Mouse (Mus musculus) kidney, postnatal 10 days (tissue): Measurements from ENCODE around the gene Fli1.

Source experiments
- DNase-seq: peaks from one replicate; pipeline ENCODE4 v3.0.0; 2021; ENCODE audit warnings: mixed read lengths

Fli1 gene

DNA sequence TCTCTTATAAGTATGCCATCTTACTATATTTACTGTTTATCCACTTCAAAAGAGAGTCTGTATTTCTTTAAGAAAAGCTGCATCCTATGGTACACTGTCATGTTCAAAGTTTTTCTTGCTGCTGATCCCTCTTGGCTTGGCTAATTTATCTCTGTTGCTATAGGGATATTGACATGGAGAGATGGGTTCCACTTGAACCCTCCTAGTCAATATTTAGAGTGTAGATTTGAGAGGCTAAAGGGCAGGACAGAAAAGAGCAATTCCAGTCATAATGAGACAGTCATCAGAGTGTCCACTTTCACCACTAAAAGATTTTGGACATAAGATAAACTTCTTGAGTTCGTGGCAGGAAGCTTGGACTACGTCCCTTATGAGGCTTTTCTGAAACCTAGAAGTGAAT, 142.4 kb downstream of the Fli1 start:
- no peak for DNase-seq

DNA sequence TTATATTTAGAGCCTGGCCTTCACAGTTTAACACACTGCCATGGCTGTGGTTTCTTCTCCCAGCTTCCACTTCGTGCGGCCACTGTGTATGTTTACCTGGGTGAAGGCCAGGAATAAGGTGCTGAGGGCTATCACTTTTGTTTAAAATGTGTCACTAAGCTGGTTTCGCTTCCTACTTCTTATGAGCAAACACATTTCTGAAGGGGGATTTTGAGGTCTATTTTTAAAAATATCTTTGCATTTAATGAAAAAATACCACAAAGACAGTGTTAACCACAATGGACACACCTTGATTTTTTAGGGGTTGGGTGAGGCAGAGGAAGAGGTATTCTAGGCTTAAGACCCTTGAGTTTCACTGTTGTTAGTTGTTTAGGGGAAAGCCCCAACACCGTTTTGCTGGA, 147.9 kb downstream of the Fli1 start:
- DNase-seq = no peak

DNA sequence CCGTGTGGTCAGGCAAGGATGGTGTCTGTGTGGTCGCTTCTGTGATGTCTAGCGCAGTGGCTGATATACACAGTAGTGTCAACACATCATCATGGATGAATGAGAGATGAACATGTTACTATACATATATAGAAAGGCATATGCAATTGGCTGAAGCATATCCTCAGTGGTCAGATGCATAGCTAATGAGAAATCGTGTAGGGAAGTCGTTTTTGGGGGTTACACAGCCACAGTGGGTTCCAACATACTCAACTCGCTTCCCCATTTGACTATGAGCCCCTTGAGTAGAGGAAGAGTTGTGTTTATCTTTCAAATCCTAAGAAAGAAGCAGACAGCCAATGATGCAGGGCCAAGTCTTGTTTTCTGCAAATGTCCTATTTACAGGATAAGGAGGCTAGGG, 149.9 kb downstream of the Fli1 start:
- no peak for DNase-seq

DNA sequence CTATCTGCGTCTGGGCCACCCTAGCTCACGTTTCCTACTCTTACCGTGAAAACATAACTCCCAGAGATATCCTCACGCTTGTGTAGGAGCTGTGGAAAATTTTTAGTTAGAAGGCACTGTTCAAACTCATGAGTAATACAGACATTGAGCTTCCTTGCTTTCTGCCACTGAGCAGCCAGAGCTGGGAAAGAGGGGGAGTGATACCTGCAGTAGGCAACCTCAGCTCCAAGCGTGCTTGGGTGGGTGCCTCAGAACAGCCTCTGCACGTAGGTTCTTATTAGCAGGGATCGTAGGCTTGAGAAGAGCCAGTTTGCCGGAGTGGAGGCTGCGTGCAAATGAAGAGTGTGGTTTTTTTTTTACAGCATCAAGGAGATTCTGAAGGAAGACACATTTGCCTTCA, 151.0 kb downstream of the Fli1 start:
- DNase-seq = no peak

GRCm38 (mm10) chr9:32391092-32391491, 151.6 kb downstream of the Fli1 start:
- no peak for DNase-seq

DNA sequence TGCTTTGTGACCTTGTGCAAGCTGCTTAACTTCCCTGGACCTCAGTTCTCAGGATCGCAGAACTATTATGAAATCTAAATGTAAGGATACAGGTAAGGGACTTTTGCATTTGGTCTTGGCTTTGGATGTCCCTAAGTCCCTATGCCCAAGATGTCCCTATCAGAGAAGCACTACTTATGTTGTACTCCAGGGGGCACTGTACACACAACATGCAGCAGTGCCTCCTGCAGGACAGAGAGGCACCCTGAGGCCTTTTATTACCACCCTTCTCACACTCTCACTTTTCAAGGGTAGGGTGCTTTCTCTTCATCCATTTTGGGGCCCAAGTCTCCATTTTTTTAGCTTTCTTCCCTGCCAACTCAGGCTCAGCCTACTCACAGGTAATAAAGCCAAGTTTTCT, 154.5 kb downstream of the Fli1 start:
- no peak for DNase-seq

DNA sequence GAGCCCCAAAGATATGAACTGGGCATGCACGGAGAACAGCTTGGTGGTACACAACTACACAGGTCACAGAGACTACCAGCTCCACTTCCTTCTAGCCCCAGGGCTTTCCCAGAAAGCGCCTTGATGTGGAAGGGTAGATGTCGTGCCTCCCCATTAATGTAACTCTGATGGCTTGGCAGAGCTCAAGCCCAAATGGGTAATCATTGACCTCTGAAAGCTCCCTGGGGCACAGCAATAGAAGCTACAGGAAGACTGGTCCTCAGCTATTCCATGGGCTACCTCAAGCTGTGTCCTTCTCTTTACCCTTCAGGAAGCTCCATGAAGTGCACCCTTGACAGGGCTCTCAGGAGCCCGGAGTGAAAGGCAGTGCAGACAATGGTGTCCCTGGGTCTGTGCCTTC, 157.8 kb downstream of the Fli1 start:
- DNase-seq = peak; percentile 63

DNA sequence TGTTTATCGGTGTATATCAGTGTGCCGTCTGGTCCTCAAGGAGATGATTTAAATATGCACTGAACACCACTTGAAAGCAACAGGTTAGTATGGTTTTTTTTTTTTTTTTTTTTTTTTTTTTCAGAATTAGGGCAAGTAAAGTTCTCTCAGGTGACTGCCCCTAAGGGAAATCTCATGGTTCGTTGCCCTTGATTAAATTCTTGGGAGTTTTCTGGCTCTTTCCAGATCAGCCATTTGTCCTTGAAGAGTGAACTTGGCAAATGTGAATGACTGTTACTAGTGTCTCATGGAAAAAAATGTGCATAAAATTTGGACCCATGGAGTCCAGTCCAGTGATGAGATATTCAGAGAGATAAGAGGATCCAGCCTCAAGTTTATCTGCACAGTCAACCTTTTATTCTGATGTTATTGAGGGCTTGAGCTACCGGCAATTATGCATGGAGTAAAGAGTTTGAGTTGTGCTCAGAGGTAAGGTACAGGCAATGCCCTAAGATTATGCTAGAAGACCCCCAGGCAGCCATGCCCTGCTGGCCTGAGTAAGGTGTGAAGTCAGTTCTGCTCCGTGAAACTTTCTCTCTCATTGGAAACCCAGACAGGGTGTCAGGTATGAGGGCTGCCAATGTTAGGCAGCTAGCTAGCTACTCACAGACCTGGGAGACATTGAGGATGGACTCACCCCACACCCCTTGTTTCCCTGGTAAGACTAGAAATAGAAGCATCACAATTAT, 165.6 kb downstream of the Fli1 start:
- DNase-seq = no peak

DNA sequence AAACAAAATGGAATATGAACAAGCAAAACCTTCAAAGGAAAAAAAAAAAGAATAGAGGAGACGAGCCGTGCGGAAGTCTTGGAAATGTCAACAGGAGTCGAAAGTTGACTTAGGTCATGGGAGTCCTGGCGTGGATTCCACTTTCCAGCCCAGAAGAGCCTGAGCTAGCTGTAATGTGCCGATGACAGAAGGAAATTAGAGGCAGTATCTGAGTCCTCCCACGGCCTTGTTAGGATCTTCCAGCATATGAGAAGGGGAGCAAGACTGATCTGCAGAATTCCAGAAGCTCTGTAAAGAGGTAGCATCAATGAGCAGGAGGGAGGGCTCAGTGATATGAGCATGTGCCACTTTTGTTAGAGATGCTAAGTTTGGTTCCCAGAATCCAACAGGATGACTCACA, 166.6 kb downstream of the Fli1 start:
- no peak for DNase-seq

- DNase-seq = no peak
Measured at GRCm38 (mm10) chr9:32373656-32374055, 169.0 kb downstream of the Fli1 start.
